Mouse (Mus musculus): ENCODE measurements around the gene Tcf19.

Gene Tcf19

DNA sequence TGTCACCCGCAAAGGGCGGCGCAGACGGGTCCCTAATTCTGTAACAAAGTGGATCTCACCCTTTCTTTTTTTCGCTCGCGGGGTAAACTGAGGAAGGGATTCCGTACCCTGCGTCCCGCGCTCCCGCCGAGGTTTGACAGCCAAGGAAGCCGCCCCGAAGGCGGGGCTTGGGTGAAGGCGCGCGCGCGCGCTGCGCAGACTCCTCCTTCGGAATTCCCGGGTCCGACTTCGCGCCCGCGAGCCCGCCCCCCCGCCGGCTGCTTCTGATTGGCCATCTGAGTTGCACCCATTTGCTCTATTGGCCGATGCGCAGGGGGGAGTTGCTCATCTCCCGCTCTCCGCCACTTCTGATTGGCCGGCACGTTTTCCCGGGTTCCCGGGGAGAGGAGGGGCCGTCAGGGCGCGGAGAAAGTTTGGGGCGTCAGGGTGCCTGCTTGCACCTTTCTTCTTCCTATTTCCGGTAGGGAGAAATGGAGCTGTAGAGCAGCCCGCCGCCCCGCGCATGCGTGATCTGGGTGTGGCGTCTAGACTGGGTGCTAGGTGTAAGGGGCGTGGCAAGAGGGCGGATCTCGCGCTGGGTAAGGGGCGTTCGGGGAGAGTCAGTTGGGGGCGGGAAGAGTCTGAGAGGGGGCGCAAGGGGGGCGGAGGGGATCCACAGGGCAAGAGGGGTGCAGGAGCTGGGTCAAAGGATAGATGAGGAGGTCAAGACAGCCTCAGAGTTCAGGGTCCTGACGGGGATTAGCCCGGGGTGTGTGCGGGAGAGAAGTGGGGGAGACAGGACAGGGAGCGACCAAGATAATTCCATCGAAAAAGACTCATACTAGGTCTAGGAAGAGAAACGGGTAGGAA is at the start of gene Tcf19, which contains the start of gene Cchcr1:
Gene Tcf19, minus strand, starts transcription at position 173 of the 849 bp plus-strand sequence.
Gene Cchcr1, plus strand, starts transcription at position 449 of the 849 bp plus-strand sequence.
- peak; percentile 95 to 96 for DNase-seq (ENCODE audit: low spot score in 2 of 2)

DNA sequence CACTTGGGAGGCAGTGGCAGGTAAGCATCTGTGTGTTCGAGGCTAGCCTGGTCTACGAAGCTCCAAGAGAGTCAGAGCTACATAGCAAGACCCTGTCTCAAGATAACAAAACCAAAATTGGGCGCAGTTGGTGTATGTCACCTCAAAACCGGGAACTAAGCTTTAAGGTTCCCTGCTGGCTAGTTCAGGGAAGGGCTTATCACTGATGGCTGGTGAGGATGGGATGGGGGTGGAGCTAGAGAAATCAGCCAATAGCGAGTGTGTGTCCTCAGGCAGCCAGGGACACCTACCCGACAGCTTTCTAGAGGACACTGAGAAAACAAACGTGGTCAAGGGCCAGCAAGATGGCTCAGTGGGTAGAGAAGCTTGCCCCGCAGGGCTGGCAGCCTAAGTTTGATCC is 41.6 kb upstream of the Tcf19 start:
- DNase-seq (ENCODE audit: low spot score in 2 of 2), result no peak

DNA sequence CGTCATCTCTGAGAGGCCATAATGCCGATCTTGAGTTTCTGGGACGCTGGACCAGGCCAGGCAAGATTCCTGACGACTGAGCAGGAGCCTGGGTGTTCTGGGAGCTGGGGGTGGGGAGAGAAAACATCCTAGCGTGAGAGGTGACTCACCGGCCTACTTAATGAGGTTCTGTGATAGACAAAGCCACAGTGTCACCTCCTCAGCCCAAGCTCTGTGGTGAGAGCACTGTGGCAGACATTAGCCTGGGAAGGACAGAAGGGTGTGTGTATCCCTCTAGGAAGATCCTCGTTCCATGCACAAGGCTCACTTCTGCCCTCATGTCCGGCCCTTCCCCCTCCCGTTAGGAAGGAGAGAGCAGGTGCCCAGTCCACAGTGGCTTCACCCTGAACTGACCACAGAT is 40.7 kb upstream of the Tcf19 start:
- no peak for DNase-seq (ENCODE audit: low spot score in 2 of 2)

DNA sequence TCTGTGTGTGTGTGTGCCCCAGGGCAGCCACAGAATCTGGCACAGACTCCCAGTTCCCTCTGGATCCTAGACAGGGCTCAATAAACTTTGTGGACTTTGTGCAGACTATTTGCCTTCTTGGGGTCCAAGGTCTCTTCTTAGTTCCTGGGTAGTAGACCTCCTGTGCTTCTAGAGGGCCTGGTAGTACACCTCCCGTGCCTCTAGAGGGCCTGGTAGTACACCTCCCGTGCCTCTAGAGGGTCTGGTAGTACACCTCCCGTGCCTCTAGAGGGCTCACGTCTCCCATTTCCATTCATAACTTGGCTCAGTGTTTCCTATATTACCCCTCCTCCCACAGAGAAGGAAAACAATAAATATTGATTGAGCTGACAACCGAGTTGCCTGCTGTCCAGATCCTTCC is 40.2 kb upstream of the Tcf19 start:
- peak in 1 of 2 experiments; percentile 34 for DNase-seq (ENCODE audit: low spot score in 2 of 2)

DNA sequence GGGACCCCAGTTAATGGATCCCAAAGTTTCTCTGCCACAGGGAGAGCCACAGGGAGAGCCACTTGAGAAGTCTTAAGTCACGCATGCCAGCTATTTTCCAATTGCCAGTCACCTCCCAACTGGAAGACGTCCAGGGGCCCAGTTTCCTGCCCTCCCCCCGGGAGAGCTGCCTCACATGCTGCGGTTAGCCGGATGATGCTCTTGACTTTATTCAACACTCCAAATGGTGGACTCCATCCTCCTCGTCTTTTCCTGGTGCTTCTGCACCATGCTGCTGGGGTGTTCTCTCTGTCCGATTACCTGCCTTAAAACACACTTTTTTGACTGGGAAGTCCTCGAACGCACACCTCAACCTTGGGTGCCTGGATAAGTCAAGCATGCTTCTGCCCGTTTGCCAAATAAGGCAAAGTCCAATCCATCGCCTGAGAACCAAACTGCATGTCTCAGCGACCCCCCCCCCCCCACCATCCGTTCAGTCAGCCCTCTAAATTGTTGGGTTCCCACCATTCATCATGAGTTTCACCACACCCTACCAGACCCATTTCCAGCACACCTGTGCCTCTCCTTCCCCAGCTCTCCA is 39.7 kb upstream of the Tcf19 start:
- DNase-seq (ENCODE audit: low spot score in 2 of 2), result no peak

DNA sequence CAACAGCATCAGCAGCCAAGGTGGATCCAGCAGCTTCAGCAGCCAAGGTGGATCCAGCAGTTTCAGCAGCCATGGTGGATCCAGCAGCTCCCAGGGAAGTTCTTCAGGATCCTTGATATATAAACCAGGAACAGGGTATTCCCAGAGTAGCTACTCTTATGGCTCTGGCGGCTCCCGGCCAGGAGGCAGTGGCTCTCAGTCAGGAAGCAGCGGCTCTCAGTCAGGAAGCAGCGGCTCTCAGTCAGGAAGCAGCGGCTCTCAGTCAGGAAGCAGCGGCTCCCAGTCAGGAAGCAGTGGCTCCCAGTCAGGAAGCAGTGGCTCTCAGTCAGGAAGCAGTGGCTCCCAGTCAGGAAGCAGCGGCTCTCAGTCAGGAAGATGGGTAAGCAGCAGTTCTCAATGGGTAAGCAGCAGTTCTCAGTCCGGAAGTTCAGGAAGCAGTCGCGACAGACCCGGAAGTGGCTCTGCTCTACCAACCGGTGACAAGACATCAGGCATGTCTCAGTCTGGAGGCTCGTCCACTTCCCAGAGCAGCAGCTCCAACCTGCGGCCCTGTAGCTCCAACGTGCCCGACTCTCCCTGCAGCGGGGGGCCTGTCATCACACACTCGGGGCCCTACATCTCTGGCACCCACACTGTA is 38.3 kb upstream of the Tcf19 start:
- DNase-seq (ENCODE audit: low spot score in 2 of 2), result no peak

DNA sequence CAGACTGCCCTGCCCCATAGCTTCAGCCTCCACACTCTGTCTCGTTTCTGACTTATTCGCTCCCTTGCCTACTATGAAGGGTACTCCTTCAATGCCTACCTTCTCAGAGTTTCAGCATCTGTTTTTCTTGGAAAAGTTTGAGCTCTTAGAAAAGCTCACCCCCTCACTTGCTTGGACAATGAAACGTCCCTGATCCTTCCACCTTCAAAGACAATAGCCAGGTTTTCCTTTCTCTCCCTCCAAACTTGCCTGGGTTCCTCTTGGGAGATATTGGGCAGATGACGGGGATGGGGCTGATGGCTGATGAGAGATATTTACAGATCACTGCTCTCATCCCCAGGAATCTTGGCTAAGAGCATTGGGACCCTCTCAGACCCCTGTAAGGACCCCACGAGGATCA is 37.7 kb upstream of the Tcf19 start:
- no peak for DNase-seq (ENCODE audit: low spot score in 2 of 2)

DNA sequence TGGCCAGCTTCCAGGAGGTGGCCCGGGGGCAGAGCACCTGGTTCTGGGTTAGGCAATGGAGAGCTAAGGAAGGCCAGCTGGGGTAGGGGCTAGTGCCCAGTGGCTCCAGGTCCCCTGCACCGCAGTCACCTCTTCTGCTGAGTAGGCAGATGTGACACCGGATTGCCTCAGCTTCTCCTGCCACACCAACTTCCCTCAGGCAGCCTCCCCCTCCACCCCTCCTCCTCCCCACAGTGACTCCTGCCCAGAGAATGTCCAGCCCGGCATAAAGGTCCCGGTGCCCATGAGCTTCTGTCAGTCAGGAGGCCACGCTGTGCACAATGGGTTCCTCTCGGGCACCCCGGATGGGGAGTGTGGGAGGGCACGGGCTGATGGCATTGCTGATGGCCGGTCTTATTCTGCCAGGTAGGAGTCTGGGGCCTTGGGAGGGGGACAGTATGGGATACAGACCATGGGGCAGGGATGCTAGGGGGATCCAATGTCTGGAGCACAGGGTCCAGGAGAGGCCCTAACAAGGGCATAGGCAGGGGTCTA is 35.3 kb upstream of the Tcf19 start, which contains the start of gene Cdsn:
Gene Cdsn, plus strand, starts transcription at position 248 of the 534 bp plus-strand sequence.
- no peak for DNase-seq (ENCODE audit: low spot score in 2 of 2)

DNA sequence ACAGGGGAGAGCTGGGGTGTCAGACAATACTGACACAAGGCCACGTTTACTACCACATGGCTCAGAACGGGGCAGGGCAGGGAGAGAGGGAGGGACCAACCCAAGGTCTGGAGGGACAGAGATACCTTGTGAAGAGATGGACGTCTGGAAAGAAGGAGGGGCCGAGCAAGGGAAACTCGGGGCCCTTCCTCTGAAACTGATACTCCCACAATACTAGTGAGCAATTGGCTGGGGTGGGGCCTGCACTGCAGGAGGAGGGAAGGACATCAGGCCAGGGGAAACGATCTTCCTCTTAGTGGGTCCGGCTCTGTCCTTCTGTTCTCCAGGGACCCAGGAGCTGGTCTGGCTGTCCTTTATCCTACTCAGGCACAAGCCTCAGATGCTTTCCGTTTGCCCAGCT is 34.2 kb upstream of the Tcf19 start:
- no peak for DNase-seq (ENCODE audit: low spot score in 2 of 2)

DNA sequence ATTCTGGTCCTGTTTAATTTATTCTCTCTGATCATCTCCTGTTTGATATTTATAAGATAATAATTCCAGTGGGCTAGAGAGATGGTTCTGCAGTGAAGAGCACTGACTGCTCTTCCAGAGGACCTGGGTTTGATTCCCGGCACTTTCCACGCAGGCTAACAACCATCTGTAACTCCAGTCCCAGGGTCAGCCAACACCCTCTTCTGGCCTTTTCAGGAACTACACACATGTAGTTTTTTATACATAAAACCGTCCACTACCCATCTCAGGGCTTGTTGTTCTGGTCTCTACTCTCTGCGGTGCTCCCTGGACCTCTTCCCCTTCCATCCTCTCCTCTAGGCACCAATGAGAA is 33.5 kb upstream of the Tcf19 start:
- DNase-seq (ENCODE audit: low spot score in 2 of 2), result no peak

DNA sequence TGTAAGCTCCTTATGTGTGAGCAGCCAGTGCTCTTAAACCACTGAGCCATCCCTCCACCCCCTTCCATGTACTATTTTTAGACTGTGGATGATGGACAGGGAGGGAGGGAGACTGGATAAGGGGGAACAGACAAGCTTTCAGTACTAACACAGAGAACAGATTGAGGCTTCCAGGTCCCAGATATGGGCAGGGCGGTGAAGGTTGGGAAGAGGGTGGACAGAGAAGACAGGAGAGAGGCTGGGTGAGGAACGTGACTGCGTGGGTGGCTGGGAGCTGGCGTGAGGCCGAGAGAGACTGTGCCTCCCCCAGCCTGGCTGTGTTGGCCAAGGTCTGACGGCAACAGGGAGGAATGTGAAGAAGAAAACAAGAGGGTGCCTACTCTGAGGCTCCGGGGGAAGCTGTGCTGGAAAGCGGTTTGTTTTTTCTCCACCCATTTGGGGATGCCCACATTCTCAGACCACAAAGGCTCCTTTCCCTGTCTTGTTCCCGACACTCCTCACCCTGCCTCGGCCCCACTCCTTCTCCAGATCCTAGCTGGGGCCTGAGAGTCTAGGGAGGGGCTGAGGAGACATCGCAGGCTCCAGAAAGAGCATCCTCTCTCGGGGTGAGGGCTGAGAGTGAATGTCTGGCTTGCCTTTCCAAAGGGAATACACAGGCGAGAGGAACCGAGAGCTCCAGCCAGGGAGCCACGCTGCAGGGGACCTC is 33.0 kb upstream of the Tcf19 start:
- peak; percentile 84 to 85 for DNase-seq (ENCODE audit: low spot score in 2 of 2)

DNA sequence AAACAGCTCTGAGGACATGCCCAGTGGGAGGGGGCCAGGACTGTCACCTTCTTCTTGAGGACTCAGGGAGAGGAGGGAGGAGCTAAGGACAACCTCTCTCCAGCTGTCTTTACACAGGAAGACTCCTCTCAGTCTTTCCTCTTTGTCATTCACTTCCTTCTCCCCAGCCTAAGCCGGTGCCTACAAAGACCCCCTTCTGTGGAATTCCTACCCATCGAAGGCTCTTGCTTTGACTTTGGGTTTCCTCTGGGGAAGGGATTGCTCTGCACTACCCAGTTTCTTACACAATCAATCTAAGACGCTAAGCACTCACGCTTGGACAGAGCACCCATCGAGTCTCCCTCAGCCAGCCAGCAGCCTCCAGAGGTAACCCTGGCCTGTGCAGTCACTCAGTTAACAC is 32.0 kb upstream of the Tcf19 start:
- DNase-seq (ENCODE audit: low spot score in 2 of 2), result no peak

DNA sequence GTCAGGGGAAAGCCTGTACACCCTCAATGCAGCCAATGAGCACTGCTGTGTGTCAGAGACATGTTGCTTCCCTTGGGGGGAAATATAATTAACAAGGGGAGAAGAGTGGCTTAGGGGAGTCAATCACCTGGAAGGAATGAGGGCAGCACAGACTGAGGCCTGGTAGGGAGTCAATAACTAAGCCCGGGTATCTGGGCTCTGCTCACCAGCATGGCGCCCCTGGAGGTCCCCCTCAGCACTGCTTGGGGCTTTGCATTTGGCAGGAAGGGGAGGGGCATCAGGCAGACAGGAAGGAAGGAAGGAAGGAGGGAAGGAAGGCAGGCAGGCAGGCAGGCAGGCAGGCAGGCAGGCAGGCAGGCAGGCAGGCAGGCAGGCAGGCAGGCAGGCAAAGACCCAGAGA is 30.8 kb upstream of the Tcf19 start:
- no peak for DNase-seq (ENCODE audit: low spot score in 2 of 2)

DNA sequence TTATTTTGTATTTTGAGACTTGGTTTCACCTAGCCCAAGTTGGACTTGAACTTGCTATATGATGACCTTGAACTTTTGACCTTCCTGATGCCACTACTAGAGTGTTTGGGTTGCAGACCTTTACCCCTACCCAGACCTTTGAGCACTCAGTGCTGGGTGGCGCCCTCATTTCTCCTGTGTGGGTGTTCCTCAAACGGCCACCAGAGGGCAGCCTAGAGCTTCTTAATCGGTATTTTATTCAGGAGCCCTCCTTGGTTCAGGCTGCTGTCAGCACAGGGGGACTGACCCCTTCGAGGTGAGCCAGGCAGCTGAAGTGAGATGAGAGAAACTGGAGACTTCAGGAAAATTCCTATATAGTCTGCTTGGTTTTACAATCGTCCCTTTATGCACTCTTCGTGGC is 28.1 kb upstream of the Tcf19 start:
- DNase-seq (ENCODE audit: low spot score in 2 of 2), result peak; percentile 67 to 71

DNA sequence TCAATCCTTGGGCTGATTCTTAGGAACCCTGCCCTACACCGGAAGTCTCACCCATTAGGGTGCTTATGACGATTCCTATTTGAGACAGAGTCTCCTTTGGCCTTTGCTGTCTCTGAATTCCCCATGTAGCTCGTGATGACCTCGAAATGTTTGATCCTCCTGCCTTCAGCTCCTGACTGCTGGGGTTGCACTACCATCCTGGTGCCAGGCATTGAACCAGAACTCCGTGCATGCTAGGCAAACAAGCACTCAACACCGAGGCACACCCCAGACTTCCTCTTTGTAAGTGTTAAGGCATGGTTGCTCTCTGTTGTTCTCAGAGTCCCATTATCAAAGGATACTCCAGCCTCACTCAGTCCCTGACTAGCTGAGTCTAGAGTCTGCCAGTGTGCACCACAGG is 27.4 kb upstream of the Tcf19 start:
- DNase-seq (ENCODE audit: low spot score in 2 of 2), result no peak

DNA sequence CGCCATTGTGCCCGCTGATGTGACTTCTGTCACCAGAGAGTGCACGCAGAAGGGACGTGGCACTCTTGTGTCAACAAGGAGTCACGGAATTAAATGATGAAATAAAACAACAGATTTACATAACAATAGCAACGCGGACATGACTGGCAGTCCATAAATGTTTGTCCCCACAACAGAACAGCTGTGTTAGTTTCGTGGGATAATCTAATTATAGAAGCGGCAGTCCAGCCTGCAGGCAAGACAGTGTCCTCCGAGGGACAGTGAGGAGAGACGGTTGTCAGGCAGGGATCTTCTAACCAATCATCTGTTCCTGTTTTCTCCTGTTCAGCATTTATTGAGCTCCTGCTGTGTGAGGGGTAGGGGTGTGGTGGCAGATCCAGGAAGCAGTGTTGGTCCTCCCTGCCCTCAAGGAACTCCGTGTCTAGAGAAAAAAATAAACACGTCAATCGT is 26.8 kb upstream of the Tcf19 start:
- peak in 1 of 2 experiments; percentile 40 for DNase-seq (ENCODE audit: low spot score in 2 of 2)

DNA sequence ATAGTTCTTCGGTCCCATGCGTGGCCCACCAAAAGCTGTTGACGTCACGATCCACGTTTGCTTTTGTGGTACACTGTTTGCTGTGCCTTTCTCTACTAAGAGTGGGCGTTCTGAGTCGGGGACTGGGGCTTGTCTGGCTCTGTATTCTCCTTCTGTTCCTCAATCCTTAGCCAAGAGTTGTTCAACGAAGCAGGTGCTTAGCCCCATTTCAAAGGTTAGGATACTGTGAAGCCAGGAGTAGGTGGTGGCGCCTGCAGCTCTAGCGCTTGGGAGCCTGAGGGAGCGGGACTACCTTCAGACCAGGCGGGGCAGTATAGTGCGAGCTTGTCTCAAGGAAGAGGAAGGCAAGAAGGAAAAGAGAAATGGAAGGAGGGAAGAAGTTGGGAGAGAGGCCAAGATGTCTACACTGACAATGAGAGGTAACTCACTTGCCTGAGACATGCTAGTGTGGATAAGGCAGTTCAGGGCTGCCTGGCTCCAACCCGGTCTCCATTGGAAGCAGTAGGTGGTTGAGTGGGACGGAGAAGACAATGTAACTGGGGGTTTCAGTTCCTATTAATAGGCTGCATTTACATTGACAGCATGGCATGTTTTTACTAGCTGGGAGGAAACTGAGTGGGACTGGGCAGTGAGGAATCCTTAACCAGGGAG is 26.3 kb upstream of the Tcf19 start:
- DNase-seq (ENCODE audit: low spot score in 2 of 2), result peak in 1 of 2 experiments; percentile 27

DNA sequence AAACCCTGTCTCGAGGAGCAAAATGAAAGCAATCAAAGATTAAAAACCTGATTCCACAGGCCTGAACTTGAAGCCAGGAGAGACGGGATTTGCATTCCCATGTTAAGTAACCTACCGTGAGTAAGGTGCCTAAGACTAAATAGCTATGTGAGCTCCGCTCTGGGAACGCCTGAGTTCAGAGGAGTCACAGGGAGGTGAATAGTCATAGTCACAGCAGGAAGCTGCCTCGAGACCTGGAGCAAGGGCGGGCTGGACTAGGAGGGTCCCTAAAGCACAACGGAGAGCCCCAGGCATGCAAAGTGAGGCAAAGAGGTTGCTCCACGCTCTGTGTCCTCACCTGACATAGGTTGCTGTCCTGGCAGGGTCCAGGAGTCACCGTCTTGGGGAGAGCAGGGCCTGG is 22.9 kb upstream of the Tcf19 start:
- DNase-seq (ENCODE audit: low spot score in 2 of 2), result no peak

DNA sequence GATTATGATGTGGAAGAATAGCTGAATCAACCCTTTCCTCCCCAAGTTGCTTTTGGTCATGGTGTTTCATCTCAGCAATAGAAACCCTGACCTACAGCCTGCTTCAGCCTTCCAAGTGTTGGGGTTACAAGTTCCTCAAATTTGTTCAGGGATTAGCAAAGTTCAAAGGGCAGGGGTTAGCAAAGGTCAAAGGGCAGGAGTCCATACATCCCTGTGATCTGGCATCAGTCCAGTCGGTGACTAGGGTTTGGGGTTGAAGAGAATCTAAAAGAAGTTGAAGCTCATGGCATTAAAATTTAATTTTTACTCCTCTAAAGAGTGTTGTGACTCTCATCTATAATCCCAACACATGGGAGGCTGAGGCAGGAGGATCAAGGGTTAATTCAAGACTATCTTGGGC is 21.9 kb upstream of the Tcf19 start:
- DNase-seq (ENCODE audit: low spot score in 2 of 2), result no peak

DNA sequence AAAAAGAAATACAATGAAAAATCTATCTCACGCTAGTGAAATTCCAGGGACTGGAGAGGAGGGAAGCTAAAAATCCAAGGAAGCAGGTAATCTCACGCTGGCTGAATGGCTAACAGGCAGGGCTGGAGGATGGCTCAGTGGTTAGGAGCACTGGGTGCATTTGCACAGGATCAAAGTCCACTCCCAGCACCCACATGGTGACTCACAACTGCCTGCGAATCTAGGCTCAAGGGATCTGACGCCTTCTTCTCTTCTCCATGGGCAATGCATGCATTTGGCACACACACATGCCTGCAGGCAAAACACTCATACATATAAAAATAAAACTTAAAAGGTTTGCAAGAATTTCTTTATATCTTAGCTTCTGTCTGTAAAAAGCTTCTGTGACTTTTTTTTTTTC is 20.8 kb upstream of the Tcf19 start:
- DNase-seq (ENCODE audit: low spot score in 2 of 2), result peak; percentile 47 to 50

DNA sequence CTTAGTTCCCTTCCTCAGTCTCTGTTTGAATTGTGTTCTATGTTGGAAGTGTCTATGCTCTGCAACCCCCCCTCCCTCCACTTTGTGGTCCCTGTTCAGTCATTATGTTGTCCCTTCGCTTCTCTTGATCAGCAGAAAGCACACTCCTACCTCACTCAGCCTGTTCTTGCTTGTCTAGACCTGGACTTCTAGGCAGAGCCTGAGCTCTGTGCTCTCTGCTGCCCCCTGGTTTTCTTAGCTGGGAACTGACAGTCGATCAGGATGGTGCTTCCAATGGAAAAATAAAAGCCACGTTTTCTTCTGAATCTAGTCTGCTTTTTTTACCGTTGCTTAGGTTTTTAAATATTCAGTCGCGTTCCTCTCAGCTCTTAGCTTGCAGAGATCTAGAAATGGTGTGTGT is 17.7 kb upstream of the Tcf19 start:
- DNase-seq (ENCODE audit: low spot score in 2 of 2), result peak; percentile 86 to 89

All from right cerebral cortex, adult 2 months (tissue).